Mouse (Mus musculus) naive thymus-derived CD4-positive, alpha-beta T cell, adult 2 months (primary cell): ENCODE data around the gene H1foo.
A peak's percentile ranks its signal among the peaks of the same experiment; 100 is the strongest.

Experiments
- DNase-seq: peaks from one replicate; pipeline ENCODE4 v3.0.0-alpha.2; 2011; ENCODE audit warnings: low read depth

The H1foo gene

DNA sequence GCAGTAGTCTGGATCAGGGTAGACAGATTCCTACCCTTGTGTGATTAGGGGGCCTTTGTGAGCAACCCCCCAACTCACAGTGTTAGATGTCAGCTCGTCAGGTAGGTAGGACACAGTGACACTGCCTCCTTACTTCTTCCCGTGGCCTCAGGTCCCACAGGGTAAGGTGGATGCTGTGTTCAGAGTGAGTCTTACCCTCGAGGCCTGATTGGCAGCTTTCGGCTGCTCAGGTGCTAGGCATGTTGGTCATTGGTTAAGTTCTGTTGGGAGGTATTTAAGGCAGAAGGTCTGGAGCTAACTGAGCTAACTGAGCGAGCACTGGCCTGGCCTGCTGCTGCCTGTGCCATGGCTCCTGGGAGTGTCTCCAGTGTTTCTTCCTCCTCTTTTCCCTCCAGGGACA is at the start of gene H1foo:
Gene H1foo (plus strand): TSS at position 301 of the 400 bp plus-strand sequence.
- no peak for DNase-seq

DNA sequence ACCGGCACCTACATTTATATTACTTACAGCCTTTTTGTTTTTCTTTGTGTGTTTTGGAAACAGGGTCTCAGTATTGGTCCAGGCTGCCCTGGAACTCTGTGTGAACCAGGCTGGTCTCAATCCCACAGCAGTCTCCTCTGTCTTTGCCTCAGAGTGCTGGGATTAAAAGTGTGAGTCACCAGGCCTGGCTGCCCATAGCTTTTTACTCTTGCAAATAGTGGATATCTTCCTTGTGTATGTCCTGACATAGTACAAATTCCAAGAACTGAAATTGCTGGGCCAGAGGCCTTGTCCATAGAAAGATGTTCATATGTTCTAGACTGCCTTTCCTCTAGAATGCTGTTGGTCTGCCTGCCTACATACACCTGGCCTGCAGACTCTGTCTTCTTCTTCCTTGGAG is 48.4 kb upstream of the H1foo start:
- DNase-seq = no peak

DNA sequence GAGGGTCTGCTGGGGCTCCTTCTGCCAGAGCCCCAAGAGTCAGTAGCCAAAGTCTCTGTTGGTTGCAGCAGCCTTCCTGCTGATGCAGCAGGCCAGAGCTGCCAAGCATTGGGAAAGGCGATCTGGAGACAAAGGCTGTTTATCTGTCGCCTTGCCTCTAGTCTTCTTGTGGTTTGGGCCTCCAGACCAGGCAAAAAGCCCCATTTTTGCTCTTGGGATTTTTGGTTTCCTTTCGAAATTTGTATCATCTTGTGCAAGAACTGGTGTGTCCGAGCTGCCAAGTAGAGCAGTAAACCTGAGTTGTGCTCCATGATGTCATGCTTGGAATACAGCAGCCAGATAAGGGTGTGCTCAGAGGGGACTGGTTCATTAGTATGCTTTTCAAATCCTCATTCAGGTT is 47.6 kb upstream of the H1foo start:
- DNase-seq = no peak

DNA sequence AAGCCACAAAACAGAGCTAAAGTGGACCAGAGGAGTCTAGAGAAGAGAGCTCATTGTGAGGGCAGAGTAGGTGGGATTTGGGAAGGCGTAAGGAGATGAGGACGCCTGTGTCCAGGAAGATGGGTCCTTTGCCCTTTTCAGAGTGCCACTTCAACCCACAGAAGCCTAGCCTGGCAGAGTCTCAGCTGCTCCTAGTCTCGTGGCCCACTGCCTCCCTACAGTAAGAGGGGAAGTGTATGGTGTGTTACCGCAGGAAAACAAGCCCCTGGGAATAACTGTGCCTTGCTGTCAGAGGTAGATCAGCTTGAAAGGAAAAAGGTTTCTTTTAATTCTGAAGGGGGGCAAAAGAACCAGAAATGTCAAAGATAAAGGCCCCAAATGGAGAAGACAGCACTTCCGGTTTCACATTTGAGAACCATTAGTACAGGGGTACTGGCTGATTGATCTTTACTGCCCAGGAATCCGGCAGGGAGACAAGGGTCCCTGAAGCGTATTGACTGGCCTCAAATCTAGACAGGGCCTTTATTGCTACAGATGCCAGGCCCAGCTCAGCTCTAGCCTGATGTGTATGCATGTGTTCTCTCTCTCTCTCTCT is 46.7 kb upstream of the H1foo start:
- DNase-seq = no peak

DNA sequence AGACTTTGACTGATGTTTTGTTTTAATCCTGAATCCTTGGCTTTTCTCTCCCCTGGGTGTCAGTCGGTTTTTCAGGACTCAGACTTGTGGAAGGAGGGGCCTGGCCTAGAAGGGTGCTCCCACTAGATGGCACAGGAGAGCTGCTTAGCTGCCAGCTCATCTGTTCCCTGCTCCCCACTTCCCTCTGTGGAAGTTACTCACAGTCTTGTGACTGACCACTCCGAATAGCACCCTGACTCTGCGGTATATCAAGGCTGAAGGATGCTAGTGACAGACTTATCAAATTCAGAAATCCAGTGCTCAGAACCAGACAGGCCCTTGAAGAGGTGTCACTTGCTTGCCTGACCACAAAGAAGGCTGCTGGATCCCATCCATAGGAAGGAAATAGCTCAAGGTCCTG is 43.7 kb upstream of the H1foo start:
- DNase-seq = peak; percentile 22

DNA sequence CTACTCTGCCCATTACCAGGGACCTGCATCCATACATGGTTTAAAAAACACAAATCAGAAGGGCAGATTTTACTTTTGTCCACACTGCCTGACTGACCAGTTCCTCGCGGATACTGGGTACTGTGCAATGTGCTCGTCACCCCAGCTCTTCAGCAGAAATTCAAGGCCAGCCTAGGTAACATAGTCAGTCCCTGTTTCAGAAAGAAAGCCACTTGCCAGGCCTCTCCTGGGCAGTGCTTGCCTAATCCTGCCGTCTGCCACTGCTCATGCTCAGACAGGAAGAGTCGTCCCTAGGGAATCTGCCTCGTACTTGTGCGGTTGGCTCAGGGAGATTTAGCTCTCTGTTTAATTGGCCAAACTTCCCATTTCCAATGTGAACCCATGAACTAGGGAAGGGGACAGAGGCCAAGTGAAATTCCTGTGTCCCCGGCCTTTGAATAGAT is 43.2 kb upstream of the H1foo start:
- no peak for DNase-seq

DNA sequence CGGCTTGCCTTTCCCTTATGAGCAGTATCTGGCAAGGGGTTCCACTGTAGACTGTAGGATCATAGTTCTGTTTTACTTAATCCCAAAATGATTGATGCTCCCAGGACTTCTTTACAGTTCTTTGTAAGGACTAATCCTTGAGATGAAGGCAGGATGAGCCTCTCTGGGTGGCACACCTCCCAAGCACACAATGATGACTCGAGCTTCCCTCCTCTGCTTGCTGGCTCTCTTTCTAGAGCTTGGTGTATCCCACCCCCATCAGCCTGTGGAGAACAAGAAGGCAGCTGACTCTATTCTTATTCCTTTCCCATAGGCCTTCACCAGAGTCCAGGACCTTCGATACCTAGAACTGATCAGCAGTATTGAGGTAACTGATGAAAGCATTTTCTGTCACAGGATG is 42.2 kb upstream of the H1foo start:
- no peak for DNase-seq

DNA sequence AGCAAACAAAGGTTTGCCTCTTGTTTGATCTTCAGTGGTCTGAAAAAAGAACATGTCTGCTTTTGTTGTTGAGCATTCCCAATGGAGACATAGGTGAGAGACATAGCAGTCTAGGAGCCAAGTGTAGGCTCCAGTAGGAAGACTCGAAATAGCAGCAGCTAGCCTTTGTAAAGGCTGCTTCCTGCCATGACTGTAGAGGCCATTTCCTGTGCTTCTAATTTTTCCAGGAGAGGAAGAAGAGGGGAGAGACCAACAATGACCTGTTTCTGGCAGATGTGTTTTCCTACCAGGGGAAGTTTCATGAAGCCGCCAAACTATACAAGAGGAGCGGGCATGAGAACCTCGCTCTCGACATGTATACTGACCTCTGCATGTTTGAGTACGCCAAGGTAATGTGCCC is 39.2 kb upstream of the H1foo start:
- no peak for DNase-seq

DNA sequence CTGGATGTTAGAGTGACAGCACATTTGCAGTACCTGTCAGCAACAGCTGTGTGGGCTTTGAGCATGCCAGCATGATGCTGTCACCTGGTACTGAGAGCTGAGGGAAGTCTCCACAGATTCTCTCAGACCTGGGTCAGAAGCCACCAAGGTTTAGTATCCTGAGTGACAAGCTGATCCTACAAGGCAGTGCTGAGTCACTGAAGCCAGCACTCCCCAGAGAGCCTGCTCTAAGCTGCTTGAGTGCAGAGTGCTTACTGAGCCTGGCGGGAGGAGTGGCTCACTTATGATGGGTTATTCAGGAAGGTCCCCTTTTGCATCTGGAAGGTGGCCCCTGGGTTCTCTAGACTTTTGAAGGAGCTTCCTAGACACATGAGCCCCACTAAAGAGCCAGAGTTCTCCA is 38.3 kb upstream of the H1foo start:
- DNase-seq = no peak

DNA sequence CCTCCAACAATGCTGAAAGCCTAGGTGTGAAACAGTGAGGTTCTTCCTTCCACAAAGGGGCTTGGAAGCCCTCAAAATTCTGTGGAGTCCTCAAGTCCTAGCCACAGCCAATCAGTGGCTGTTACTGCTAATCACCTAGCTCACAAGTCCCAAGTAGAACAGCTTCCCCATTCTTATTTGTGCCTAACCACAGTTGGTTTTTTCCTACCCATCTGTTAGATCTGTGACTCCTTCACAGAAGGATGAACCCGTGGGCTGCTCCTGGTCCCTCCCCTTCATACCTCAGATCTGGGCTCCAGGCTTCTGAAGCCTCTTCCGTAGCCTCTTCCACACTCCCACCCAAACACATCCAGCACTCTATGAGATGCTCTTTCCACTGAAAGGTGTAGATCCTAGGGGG is 37.9 kb upstream of the H1foo start:
- DNase-seq = no peak

DNA sequence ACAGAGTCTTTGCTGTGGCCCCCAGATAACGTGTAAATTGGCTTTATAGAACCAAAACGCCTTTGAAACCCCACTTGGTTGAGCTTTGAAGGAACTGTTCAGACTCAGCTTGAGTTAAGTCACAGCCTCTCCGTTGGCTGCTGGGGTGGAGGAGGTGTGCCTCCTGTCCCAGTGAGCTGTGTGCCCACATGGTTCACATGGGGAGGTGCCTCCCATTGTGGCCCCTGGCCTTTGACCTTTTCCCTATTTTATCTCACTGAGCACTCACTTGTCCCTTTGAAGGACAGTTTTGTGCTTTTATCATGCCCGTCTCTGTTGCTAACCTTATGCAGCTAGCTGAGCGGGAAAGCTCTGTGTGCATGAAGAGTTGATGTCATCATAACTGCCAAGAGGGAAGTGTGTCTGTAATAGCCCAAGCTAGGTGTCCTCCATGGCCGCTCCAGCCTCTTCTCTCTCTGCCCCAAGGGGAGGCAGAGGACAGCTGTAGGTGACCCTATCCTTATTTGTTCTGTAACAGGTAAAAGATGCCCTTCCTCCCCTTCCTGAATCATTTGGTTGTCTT is 36.2 kb upstream of the H1foo start:
- DNase-seq = no peak

DNA sequence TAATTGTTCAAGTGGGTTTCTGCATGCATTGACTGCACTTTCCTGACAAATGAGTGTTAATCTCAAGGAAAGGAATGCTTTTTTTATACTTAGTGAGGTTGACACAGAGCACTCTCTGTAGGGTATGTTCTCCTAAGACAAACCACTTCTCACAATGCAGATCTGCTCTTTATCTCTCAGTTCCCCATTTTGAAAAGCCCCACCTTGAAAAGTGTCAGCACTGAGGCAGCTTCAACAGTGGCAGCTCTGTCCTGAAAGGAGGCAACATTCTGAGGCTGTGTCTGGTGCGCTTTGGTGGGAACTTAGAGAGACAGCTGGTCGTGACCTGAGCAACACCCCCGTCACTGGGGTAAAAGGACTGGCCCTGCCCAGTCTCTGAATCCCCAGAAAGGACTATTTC is 35.7 kb upstream of the H1foo start:
- no peak for DNase-seq

DNA sequence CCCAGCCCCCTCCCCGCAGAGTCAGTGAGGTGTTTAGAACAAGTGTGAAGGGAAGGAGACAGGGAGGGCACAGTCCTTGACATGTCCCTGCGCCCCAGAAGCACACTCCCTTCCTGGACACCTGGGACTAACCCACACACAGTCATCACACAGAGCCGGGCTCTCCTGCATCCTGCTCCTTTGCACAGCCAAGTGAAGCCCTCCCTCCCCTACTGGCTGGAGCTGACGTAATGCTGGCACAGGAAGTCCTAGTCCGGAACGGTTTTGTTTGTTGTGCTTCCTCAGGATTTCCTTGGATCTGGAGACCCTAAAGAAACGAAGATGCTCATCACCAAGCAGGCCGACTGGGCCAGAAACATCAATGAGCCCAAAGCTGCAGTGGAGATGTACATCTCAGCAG is 34.8 kb upstream of the H1foo start:
- DNase-seq = no peak

DNA sequence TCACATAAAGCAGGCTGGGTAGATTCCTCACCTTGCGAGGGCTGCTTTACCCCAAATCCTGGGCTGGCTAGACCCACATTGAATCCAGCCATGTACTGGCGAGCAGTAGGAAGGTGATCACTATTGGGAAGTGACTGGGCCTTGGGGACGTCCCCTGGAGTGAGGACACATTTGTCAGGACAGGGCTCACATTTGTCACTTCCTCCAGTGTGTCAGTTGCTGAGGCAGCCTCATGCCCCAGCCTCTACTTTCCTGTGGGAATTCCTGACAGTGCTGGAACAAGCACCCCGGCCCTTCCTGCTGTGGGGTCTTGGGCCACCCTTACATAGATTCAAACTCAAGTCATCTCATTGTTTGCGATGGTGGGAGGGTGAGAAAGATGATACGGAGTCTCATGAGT is 33.0 kb upstream of the H1foo start:
- no peak for DNase-seq

DNA sequence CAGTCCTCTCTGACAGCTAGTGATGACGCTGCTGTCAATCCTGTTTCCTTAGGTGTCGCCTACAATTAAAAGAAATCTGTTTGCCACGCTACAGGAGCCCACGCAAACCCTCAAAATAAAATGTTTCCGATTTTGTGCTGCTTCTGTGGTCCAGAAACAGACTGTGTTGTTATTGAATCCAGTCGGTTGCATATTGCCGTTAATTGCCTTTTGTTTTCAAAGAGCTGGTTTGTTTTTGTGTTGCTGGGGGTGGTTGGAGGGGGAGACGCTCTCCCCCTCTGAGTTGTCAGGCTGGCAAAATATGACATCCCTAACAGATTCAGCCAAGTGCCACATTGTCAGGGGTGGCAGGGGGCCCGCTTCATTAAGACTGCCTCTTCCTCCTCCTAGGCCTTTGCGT is 31.3 kb upstream of the H1foo start:
- no peak for DNase-seq

DNA sequence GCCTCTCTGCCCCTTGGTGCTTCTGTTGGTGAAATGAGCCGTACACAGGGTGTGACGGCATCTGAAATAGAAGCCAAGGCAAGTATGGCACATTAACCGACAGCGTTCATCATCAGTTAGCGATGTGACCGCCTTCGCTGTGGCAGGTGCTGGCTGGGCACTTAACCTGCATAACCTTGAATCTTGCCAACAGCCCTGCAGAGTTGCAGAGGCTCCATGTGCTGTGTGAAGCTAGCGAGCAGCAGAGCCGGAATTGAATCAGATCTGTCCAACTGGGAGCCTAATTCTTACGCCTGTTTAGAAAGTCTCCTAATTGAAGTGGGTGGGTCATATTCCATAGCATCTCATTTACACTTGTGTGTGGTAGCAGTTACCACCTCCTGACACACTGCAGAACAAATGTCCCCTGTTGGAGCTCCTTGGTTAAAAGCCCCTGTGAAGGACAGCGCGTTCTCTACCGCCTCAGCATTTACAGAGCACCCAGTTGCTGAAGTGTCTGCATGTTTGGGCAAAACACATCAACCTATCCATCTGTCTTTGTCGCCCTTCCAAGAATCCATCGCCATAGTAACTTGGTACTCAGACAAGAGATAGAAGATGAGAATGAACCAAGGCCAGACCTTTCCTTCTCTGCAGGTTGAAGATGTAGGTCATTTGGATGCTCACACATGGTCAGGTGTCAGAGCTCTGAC is 30.1 kb upstream of the H1foo start:
- no peak for DNase-seq

DNA sequence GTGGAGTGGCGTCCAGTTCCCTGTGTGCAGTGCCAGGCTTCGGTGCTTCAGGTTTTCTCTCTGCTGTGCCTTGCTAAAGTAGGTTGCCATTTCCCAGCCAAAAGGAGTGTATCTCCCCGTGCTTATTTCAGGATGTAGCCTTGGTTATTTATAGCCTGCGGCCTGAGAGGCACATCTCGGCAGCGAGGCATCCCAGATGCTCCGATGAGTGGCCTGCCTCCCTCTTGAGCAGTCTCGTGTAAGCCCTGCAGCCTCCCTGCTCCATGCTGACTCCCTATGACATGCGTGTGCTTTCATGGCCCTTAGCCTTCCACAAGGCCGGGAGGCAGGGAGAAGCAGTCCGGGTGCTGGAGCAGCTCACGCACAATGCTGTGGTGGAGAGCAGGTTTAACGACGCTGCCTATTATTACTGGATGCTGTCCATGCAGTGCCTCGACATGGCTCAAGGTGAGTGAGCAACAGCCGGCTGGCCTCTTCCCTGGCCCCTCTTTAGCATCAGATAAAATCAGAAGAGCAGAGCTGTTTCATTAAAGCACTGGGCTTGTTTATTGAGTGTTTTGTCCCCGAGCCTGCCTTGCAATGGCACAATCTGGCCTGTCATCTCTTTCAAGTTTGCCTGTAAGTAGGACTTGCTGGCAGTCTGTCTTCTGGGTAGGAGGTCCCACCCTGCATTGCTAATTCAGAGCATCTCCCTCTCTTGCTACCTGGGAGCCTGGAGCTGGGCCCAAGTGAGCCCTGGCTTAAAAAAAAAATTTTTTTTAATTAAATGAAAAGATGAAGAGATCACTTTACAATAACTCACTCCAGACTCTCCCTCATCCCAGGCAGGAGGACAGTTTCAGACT is 28.9 kb upstream of the H1foo start:
- DNase-seq = no peak

DNA sequence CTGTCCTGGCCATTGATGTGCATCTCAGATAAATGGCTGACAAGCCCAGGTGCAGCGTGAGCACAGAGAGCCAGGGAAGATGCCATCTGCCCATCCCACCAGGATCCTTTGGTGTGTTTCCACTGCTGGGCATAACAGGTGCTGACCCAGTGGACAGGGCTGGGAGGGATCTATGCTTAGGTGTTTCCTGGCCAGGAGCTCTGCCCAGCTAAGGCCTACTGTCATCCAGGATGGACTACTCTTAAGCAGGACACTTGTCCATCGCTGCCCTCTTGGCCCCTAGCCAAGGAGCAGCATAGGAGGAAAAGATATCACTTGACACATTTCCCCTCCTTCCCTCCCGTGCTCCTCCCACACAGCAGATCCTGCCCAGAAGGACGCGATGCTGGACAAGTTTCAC is 28.1 kb upstream of the H1foo start:
- DNase-seq = no peak

DNA sequence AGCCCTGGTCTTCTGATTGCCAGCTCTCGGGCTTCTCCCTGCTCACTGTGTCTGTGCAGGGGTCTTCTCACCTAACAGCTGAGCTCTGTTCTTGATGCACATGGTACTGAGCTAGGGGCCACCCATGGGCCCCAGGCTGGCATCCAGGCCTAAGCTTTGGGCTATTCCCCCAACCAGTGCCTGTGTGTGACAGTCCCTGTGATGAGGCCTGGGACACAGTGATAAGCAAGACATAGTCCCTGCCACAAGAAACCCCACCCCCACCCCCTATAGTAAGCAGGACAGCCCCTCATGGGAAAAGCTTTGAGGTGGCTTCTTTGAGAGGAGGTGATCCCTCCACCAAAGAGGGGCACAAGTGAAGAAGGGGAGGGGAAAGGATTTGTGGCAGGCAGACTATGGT is 26.1 kb upstream of the H1foo start:
- DNase-seq = no peak

DNA sequence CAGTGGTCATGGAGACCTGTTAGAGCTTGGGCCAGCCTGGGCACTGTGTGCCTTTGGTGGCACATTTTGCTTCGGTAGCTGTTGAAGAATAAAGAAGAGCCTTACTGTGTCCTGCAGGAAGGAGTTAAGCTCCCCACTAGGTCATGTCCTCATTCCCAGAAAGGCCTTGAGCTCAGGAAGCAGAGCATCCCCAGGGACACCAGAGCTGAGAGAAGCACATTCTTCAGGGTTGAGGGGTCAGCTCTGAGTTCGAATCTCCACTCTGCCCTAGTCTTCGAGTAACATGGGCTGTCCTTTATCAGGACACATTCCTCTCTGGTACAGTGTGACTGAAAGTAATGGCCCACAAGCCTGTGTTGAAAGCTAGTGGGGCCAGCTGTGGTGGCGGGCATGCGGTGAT is 24.9 kb upstream of the H1foo start:
- no peak for DNase-seq

DNA sequence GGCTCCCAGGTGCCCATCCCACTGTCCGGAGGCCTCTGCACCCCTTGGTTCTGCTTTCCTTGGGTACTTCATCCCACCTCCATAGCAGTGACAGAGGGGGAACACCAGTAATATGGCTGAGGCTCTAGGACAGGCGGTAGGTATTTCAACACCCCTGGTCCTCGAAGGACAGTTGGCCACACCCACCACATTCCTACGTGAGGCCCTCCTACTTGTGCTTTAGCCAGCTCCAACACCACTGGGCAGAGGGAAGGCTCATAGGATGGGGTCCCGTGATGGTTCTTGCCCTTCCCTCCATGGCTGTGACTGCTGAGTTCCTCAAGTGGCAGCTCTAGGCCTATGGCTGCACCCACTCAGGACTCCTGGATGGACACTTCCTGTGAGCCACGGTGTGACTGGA is 19.9 kb upstream of the H1foo start:
- no peak for DNase-seq

DNA sequence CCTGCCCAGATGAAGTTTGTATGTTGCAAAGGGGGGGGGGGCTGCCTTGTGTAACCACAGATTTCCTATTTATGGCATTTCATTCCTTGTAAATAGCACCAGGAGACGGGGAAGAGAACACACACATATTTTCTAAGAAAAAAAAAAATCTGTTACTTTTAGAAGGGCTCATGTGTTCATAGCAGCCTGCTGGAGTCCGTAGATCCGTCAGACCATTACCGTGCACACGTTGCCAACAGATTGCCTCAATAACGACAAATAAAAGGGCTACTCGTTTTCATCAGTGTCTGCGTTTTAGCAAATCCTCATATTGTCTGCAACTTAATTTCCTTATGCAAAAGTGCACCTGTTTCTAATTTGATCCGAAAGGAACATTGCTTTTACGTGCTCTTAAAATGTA is 18.3 kb upstream of the H1foo start:
- DNase-seq = no peak
